ENCODE assay signal across 9 mouse cellular contexts in the genomic region with DNA sequence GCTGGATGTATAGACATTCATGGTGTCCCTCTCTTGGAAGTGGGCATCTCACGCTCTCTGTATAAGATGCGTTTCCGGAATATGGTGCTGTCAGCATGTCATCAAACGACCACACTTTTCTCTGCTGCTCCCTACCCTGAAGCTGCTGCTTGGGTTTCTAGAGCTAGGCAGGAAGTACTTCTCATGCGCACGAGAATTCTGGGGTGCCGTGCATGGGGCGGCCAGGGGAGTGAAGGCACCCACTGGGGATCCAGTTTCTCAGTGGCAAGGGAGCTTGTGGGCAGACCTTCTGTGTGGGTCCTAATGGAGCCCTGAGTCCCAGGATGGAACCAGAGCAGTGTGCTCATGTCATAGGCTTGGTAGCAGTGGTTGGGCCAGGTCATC.
DNase-seq lines count a peak whose midpoint lies in the region; ATAC-seq lines count a peak whose summit lies in the region.
"Had no signal": no experiment of that assay in that cellular context is flagged by ENCODE, and none has a peak within 500 bp of the region (broad histone marks: within the 10 kb centered on the region; RNA-seq: fewer than 3 reads in every experiment).

No protein-coding gene starts in this region.

- WGBS in heart, embryonic 12.5 days = 76% methylated on average over 8 of the region's 8 CpGs
- WGBS in midbrain, embryonic 12.5 days = 88% methylated on average over 8 of the region's 8 CpGs

- no peaks in the 10 kb centered on the region for H3K27me3 ChIP-seq in heart, embryonic 12.5 days (replicated peaks)
- H3K27me3 ChIP-seq in midbrain, embryonic 12.5 days = 0 out of 2 replicates have a peak, but pooled peaks cover 3% of the 10 kb centered on the region

- no peak overlapping the region for H3K27ac ChIP-seq in heart, embryonic 12.5 days (ENCODE audit: poor library complexity, severe bottlenecking)
- peak overlapping the region; percentile 55 for H3K27ac ChIP-seq in midbrain, embryonic 12.5 days (replicated peaks)

- DNase-seq in heart, postnatal 4 days = no peak
- peak; percentile 31 for DNase-seq in testis, postnatal 10 days (ENCODE audit: low spot score)
- DNase-seq in testis, postnatal 14 days (ENCODE audit: low spot score) = no peak
- no peak for DNase-seq in gastrocnemius, postnatal 4 days (ENCODE audit: low spot score in 2 of 2)
- no peak for DNase-seq in natural killer cell, adult 2 months (ENCODE audit: low spot score in 2 of 2)

- 0 out of 2 replicates have a peak overlapping the region, but pooled peaks have one; percentile 22 for H3K9ac ChIP-seq in heart, embryonic 12.5 days
- H3K9ac ChIP-seq in midbrain, embryonic 12.5 days (replicated peaks) = no peak overlapping the region

- H3K4me3 ChIP-seq in heart, embryonic 12.5 days = no peak overlapping the region
- H3K4me3 ChIP-seq in midbrain, embryonic 12.5 days = peak overlapping the region; percentile 32; the same call in 1 of the 2 replicates
- H3K4me3 ChIP-seq: myocyte had no signal

- 0 out of 2 replicates have a peak, but pooled peaks cover 4% of the 10 kb centered on the region for H3K4me1 ChIP-seq in heart, embryonic 12.5 days (replicated peaks)
- H3K4me1 ChIP-seq in midbrain, embryonic 12.5 days = peaks cover 4% of the 10 kb centered on the region

- no peak for ATAC-seq in heart, embryonic 12.5 days (ENCODE audit: insufficient number of reproducible peaks, low FRiP score)
- ATAC-seq in midbrain, embryonic 12.5 days (ENCODE audit: low FRiP score, low read depth) = no peak
- no peak for ATAC-seq in monocyte, adult 5-6 weeks (replicated peaks; ENCODE audit: insufficient number of reproducible peaks, low FRiP score, low TSS enrichment, poor library complexity, severe bottlenecking)

- no peaks in the 10 kb centered on the region for H3K9me3 ChIP-seq in heart, embryonic 12.5 days (replicated peaks)
- no peaks in the 10 kb centered on the region for H3K9me3 ChIP-seq in midbrain, embryonic 12.5 days

- peak overlapping the region; percentile 65 for H3K4me2 ChIP-seq in heart, embryonic 12.5 days
- peak overlapping the region; percentile 49 for H3K4me2 ChIP-seq in midbrain, embryonic 12.5 days (replicated peaks)

- H3K36me3 ChIP-seq in heart, embryonic 12.5 days = no peaks in the 10 kb centered on the region
- H3K36me3 ChIP-seq in midbrain, embryonic 12.5 days = no peaks in the 10 kb centered on the region
